Mouse (Mus musculus) MEL (cell line): ENCODE results near the gene Emilin2.

Source experiments
- CHD2 ChIP-seq: IDR thresholded peaks from 2 replicates; pipeline ENCODE4 v1.6.1; 2011; ENCODE audit warnings: low read length, improper control_type of control experiment
- CTCF ChIP-seq, 3 experiments: IDR thresholded peaks in 2 of 3; conservative IDR thresholded peaks in 1 of 3; 2 replicates each; pipeline ENCODE4 v1.5.1; 2011 to 2012; ENCODE audit warnings: low read length in 3 of 3, low read depth in 2 of 3, mild to moderate bottlenecking in 2 of 3, improper control_type of control experiment in 1 of 3, inconsistent platforms in 1 of 3, mixed read lengths in 1 of 3, moderate library complexity in 1 of 3; ENCODE audit not compliant: control insufficient read depth in 1 of 3, insufficient read depth in 1 of 3, poor library complexity in 1 of 3, severe bottlenecking in 1 of 3
- EP300 ChIP-seq, 2 experiments: IDR thresholded peaks; 2 replicates each; pipeline ENCODE4 v1.6.1; 2011; ENCODE audit warnings: improper control_type of control experiment in 2 of 2, low read length in 2 of 2, low read depth in 1 of 2, mild to moderate bottlenecking in 1 of 2
- ETS1 ChIP-seq: IDR thresholded peaks from 2 replicates; pipeline ENCODE4 v1.6.1; 2012; ENCODE audit warnings: low read depth, mild to moderate bottlenecking, inconsistent platforms, low read length, improper control_type of control experiment, moderate library complexity
- MXI1 ChIP-seq: IDR thresholded peaks from 2 replicates; pipeline ENCODE4 v1.6.1; 2011; ENCODE audit warnings: mild to moderate bottlenecking, low read depth, low read length, improper control_type of control experiment
- POLR2A ChIP-seq, 2 experiments: IDR thresholded peaks; 2 replicates each; pipeline ENCODE4 v1.6.1; 2011 to 2012; ENCODE audit warnings: low read length in 2 of 2, mild to moderate bottlenecking in 2 of 2, control low read depth in 1 of 2, improper control_type of control experiment in 1 of 2, low read depth in 1 of 2, moderate library complexity in 1 of 2; ENCODE audit not compliant: control insufficient read depth in 1 of 2, insufficient read depth in 1 of 2, poor library complexity in 1 of 2
- TAL1 ChIP-seq: IDR thresholded peaks from 2 replicates; pipeline ENCODE4 v1.6.1; 2012; ENCODE audit warnings: mild to moderate bottlenecking, inconsistent platforms, low read length, moderate library complexity, mixed read lengths
- UBTF ChIP-seq: IDR thresholded peaks from 2 replicates; pipeline ENCODE4 v1.6.1; 2012; ENCODE audit warnings: low read depth, mild to moderate bottlenecking, inconsistent platforms, low read length, improper control_type of control experiment, moderate library complexity, borderline replicate concordance; ENCODE audit not compliant: insufficient read depth
- USF1 ChIP-seq: IDR thresholded peaks from 2 replicates; pipeline ENCODE4 v1.6.1; 2014; ENCODE audit warnings: low read depth, mild to moderate bottlenecking, inconsistent platforms, low read length, improper control_type of control experiment, moderate library complexity

DNA sequence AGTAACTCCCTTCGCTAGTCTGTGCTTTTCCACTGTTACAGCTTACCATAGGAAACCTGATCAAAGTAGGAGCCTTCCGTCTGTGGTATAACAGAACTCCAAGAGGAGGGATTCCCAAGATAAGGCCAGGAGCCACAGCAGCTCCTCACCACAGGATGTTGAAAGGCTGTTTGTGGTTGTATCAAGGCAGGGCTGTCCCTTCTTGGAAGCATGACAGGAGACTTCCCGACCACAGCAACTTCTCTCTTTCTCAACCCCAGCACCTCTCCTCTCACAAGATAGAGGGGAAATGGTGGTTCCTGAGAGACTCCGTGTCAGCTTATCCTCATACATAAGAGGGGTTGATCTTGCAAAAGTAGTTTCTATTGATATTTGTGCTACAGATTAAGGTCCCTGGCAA lies 47.0 kb downstream of the Emilin2 start:
- TF ChIP-seq CHD2, result no peak; the same call in 1 of the 2 replicates
- peak; percentile 77 for TF ChIP-seq MXI1
- TF ChIP-seq EP300 (IDR thresholded peaks at IDR 0.05; ENCODE audit: low read depth in 1 of 2, low read length in 2 of 2), result peak; percentile 98 to 100
- TF ChIP-seq CTCF (IDR thresholded peaks at IDR 0.05 in 2 of 3, conservative IDR thresholded peaks at IDR 0.05 in 1 of 3; ENCODE audit: control insufficient read depth in 1 of 3, insufficient read depth in 1 of 3, low read depth in 2 of 3, low read length in 3 of 3, poor library complexity in 1 of 3, severe bottlenecking in 1 of 3), result no peak
- no peak for TF ChIP-seq USF1
- TF ChIP-seq POLR2A (IDR thresholded peaks at IDR 0.05; ENCODE audit: control insufficient read depth in 1 of 2, insufficient read depth in 1 of 2, low read depth in 1 of 2, low read length in 2 of 2, poor library complexity in 1 of 2), result 0 out of 4 replicates have a peak, but pooled peaks of 1 of the 2 experiments have one; percentile 36
- peak; percentile 94 for TF ChIP-seq ETS1
- TF ChIP-seq TAL1, result peak; percentile 88
- TF ChIP-seq UBTF, result no peak
